Mouse (Mus musculus) layer of hippocampus, adult 8-10 months (tissue): ENCODE results near the gene Dusp13. TPM values are rescaled to one million over a fixed set of nuclear protein-coding genes. Genes with fewer than 3 reads are reported as not detected.

Experiments used
- DNase-seq, 2 experiments: peaks; one replicate each; pipeline ENCODE4 v3.0.0; 2022; ENCODE audit warnings: low spot score in 2 of 2
- total RNA-seq, 4 experiments: library from RNA; stranded (reverse); gene quantifications; 2 replicates each; pipeline ENCODE4 v1.2.4; 2022

Gene Dusp13
- total RNA-seq, 4 experiments from 2014 or later: 0.37 to 1.1 (median 0.67) TPM; not detected in 1

DNA sequence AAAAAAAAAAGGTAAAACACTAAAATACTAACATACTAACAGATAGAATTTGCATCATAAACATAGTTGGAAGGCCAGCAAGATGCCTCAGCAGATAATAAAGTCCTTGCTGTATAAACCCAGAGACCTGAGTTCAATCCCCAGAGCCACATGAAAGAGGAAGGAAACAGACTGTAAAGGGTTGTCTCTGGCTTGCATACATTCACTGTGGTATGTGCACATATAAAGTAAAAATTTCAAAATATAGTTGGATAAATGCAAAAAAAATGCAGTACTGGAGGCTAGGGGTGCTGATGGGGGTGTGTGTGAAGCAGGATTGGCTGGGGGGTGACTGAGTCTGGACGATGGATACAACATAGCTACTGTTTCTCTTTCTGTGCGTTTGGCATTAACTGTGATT, 45.5 kb downstream of the Dusp13 start:
- DNase-seq: no peak

- DNase-seq: no peak
Observed at GRCm38 (mm10) chr14:21703255-21703654, 47.7 kb downstream of the Dusp13 start.

DNA sequence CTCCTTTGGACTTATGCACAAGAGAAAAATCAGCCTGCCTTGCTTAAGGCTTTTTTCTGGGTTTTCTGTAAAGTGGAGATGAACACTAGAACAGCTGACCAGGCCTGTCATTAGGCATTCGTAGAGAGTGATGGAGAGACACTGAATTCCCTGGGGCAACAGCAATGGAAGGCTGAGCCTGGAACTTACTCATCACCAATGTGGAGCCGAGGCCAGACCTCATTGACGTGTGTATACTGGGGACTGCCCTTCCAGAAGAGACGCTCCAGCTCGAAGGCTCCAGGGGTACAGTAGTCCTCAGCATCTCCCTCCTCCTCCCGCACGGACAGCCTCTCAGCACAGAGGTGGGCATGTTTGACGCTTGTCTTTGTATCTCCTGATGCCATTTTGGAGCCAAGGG, 48.3 kb downstream of the Dusp13 start:
- DNase-seq: no peak

DNA sequence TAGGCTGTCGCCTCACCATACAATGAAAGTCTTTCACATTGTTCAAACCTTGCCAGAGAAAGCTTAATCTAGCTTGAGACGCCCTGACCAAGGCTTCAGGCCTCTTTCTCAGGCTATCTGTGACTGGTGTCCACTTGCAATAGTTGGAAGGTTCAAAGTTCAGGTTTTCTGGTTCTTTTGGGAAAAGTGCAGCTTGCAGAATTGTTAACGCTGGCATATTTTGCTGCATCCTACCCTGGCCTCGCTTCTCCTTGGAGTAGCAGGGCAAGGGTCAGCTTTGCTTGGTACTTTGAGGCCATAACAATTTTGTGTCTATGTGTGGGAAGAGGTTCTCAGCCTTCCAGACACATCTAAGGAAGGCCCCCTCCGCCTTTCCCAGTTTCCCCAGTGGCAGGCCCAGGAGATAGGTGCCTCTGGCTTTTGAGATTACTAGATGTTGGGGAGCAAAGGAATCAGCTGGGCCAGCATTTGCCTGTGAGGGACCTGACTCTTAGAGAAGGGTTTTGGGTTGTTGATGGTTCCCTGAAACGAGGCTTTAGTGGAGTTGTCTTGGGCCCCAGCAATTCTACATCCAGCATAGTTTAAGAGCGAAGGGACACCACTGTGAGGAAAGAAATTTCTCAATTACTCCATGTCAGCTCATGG, 54.7 kb downstream of the Dusp13 start:
- no peak for DNase-seq

DNA sequence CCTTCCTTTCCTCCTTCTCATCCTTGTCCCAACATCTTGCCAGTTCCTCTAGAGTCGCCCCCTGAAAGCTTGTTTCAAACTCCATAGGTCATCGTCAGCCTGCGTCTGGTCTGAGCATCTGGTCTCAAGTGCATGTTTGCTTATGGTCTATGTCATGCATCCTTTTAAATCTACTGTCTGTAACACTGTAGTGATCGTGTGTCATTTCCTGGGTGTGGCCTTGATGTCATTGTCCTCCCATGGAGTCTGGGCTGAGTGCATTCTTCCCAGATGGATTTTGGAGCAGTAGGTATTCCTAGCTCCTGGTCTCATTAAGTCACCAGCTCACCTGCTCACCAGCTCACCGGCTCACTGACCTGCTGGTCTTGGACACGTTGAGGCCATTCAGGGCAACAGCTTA, 56.0 kb downstream of the Dusp13 start:
- no peak for DNase-seq

- DNase-seq: no peak
Observed at GRCm38 (mm10) chr14:21691070-21691469, 59.9 kb downstream of the Dusp13 start.

DNA sequence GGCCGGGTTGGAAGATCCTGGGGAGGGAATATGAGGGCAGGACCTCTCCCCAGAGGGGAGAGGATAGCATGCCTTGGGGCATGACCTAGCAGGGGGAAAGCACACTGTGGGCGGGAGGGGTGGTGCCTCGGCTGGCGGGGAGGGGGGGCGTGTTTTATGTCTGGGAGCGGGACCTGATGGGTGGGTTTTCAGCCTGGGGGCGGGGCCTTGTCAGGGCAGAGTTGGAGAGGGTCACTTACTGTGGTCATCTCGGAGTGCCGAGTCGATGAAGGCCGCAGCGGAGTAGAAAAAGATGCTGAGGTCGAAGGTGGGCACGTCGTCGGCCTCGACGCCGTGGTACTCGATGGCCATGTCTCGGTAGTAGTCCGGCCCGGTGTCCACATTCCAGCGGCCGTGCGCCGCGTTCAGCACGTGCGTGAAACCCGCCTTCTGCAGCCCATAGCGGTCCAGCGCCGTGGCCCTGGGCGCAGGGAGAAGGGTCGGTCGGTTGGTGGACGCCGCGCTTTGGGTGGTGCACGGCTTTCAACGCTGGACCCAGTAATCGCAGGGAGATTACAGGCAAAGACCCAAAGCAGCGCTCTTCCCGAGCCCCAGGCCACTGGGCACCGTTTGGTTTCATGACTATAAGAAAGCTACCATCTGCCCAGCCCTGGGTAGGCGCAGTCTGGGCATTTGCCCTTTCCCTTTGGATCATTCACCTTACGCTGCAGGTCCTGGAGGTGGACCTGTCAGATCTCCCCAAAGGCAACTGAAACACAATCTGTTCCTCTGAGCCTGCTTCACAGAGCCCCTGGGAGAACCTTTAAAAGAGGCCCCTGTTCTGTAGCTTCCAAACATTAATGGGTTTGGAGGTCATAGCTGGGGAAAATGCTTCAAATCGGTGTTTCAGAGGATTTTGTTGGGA, 64.4 kb downstream of the Dusp13 start:
- no peak for DNase-seq

GRCm38 (mm10) chr14:21685411-21686146, 65.4 kb downstream of the Dusp13 start:
- no peak for DNase-seq

DNA sequence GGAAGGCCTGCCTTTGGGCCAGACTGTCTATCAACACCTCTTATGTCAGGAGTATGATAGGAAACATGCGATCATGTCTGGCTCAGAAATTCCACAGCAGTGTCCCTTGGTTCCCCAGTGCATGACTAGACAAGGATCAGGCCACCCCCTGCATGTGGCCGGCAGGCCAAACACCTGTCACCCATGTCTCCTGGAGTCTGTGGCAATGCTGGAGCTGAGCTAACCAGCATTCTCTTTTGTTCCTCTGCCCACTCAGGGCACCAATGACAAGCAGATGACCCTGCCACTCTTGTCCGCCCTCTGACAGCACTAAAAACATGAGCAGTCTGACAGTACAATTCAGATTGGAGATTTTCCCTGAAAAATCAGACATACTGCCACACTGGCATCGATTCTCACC, 67.1 kb downstream of the Dusp13 start:
- no peak for DNase-seq

Other genes starting within 250 kb of the Dusp13 start
- gene Dupd1, start 36.6 kb downstream of the Dusp13 start, total RNA-seq: under 1 TPM in 2 of 4 experiments, not detected in 2; 0.30 to 0.34 TPM
- gene Samd8, start 650 bp downstream of the Dusp13 start, total RNA-seq: 10 to 100 TPM; 70.0 to 85.8 (median 81.0) TPM
- 100 to 1,000 TPM; 231 to 244 (median 241) TPM for gene Vdac2, start 74.1 kb upstream of the Dusp13 start, total RNA-seq
- gene Comtd1, start 97.8 kb upstream of the Dusp13 start, total RNA-seq: 10 to 100 TPM; 25.9 to 34.4 (median 29.7) TPM
- gene Zfp503, start 238.4 kb upstream of the Dusp13 start, total RNA-seq: 1 to 10 TPM; 2.5 to 3.4 (median 3.1) TPM